In genomic region chr16:17405271-17405696, GRCm38 (mm10) we compare ENCODE assay signal across 8 mouse cellular contexts. TPM values are rescaled to one million over a fixed set of nuclear protein-coding genes. Genes with fewer than 3 reads are reported as not detected.
DNase-seq lines count a peak whose midpoint lies in the region; ATAC-seq lines count a peak whose summit lies in the region.

No protein-coding gene starts in this region.

- H3K4me1 ChIP-seq in embryonic facial prominence, embryonic 14.5 days (ENCODE audit: control insufficient read depth, insufficient read depth, low read length), result peaks cover 13% of the 10 kb centered on the region
- peaks cover 9% of the 10 kb centered on the region; the same call in 1 of the 2 replicates for H3K4me1 ChIP-seq in limb, embryonic 11.5 days (ENCODE audit: control insufficient read depth, insufficient read depth, low read length)
- peaks cover 13% of the 10 kb centered on the region for H3K4me1 ChIP-seq in midbrain, embryonic 11.5 days (ENCODE audit: control insufficient read depth, insufficient read depth, low read length)

- H3K9me3 ChIP-seq in embryonic facial prominence, embryonic 14.5 days (ENCODE audit: control insufficient read depth, low read length), result no peaks in the 10 kb centered on the region
- no peaks in the 10 kb centered on the region for H3K9me3 ChIP-seq in limb, embryonic 11.5 days (ENCODE audit: control insufficient read depth, low read length)
- no peaks in the 10 kb centered on the region for H3K9me3 ChIP-seq in midbrain, embryonic 11.5 days (ENCODE audit: control insufficient read depth, low read length)

- peak; percentile 85 for ATAC-seq in embryonic facial prominence, embryonic 14.5 days (ENCODE audit: low read depth)
- peak; percentile 81 for ATAC-seq in limb, embryonic 11.5 days (ENCODE audit: insufficient number of reproducible peaks, low FRiP score, low TSS enrichment, low read depth)
- peak; percentile 87 for ATAC-seq in midbrain, embryonic 11.5 days (ENCODE audit: low FRiP score)

- DNase-seq in 3T3-L1 (ENCODE audit: low read depth, low spot score) (peak; percentile 80), adipocyte (ENCODE audit: low spot score) (peak; percentile 62)
- DNase-seq in embryonic facial prominence, embryonic 14.5 days (ENCODE audit: low spot score), result peak; percentile 55
- peak; percentile 66 to 72 for DNase-seq in heart, adult 9 months (ENCODE audit: low spot score in 2 of 2)
- DNase-seq in kidney, adult 8-10 months, result peak; percentile 59 to 72
- DNase-seq in limb, embryonic 11.5 days (ENCODE audit: low spot score), result no peak
- DNase-seq in midbrain, embryonic 11.5 days (ENCODE audit: low spot score, missing footprints), result peak; percentile 98
- DNase-seq in testis, postnatal 10 days (ENCODE audit: low spot score), result peak; percentile 81

- peak overlapping the region; percentile 84 for H3K4me3 ChIP-seq in embryonic facial prominence, embryonic 14.5 days (ENCODE audit: low read depth, low read length)
- H3K4me3 ChIP-seq in limb, embryonic 11.5 days (ENCODE audit: low read depth, low read length), result peak overlapping the region; percentile 67
- H3K4me3 ChIP-seq in midbrain, embryonic 11.5 days (ENCODE audit: low read depth, low read length), result peak overlapping the region; percentile 74

- peak overlapping the region; percentile 68; the same call in 1 of the 2 replicates for H3K27ac ChIP-seq in embryonic facial prominence, embryonic 14.5 days (replicated peaks; ENCODE audit: low read depth, low read length)
- no peak overlapping the region; the same call in 1 of the 2 replicates for H3K27ac ChIP-seq in limb, embryonic 11.5 days (replicated peaks; ENCODE audit: low read depth, low read length)
- H3K27ac ChIP-seq in midbrain, embryonic 11.5 days (ENCODE audit: low read depth, low read length), result peak overlapping the region; percentile 45

- peak overlapping the region; percentile 64 for H3K4me2 ChIP-seq in embryonic facial prominence, embryonic 14.5 days (ENCODE audit: low read depth, low read length)
- peak overlapping the region; percentile 78 for H3K4me2 ChIP-seq in limb, embryonic 11.5 days (ENCODE audit: low read depth, severe bottlenecking)
- peak overlapping the region; percentile 68 for H3K4me2 ChIP-seq in midbrain, embryonic 11.5 days

- H3K9ac ChIP-seq in embryonic facial prominence, embryonic 14.5 days (ENCODE audit: low read depth, low read length), result peak overlapping the region; percentile 83
- peak overlapping the region; percentile 61 for H3K9ac ChIP-seq in limb, embryonic 11.5 days (ENCODE audit: low read length)
- H3K9ac ChIP-seq in midbrain, embryonic 11.5 days (ENCODE audit: low read length), result peak overlapping the region; percentile 75

- H3K36me3 ChIP-seq in embryonic facial prominence, embryonic 14.5 days (ENCODE audit: control insufficient read depth, insufficient read depth, low read length), result peaks cover 8% of the 10 kb centered on the region; the same call in 1 of the 2 replicates
- no peaks in the 10 kb centered on the region for H3K36me3 ChIP-seq in limb, embryonic 11.5 days (ENCODE audit: control insufficient read depth, insufficient read depth, low read length)
- no peaks in the 10 kb centered on the region for H3K36me3 ChIP-seq in midbrain, embryonic 11.5 days (ENCODE audit: control insufficient read depth, insufficient read depth, low read length)

- H3K27me3 ChIP-seq in embryonic facial prominence, embryonic 14.5 days (replicated peaks; ENCODE audit: control insufficient read depth, insufficient read depth, low read length), result no peaks in the 10 kb centered on the region
- no peaks in the 10 kb centered on the region for H3K27me3 ChIP-seq in limb, embryonic 11.5 days (ENCODE audit: control insufficient read depth, insufficient read depth, low read length)
- no peaks in the 10 kb centered on the region for H3K27me3 ChIP-seq in midbrain, embryonic 11.5 days (ENCODE audit: control insufficient read depth, insufficient read depth, low read length)

- 1% methylated on average over 20 of the region's 22 CpGs for WGBS in embryonic facial prominence, embryonic 14.5 days
- WGBS in limb, embryonic 11.5 days, result under 1% methylated on average over 22 of the region's 22 CpGs
- under 1% methylated on average over 22 of the region's 22 CpGs for WGBS in midbrain, embryonic 11.5 days

RNA-seq across cellular contexts. Expression of gene Snap29, which starts 0.5 kb away (rescaled TPM):
- 7.3 and 7.6 TPM in 2 replicates for polyA plus RNA-seq in embryonic facial prominence, embryonic 14.5 days (2014; fragmentation: Nextera tagmentation; extraction: Ambion mirVana)
- 5.9 and 7.0 TPM in 2 replicates for polyA plus RNA-seq in limb, embryonic 11.5 days (2014; fragmentation: Nextera tagmentation; extraction: Ambion mirVana)
- polyA plus RNA-seq in midbrain, embryonic 11.5 days (2014; fragmentation: Nextera tagmentation; extraction: Ambion mirVana), result 7.5 and 8.0 TPM in 2 replicates

RNA-seq across cellular contexts. Expression of gene Pi4ka, which starts 0.8 kb away (rescaled TPM):
- polyA plus RNA-seq in embryonic facial prominence, embryonic 14.5 days (2014; fragmentation: Nextera tagmentation; extraction: Ambion mirVana), result 29.9 and 30.7 TPM in 2 replicates
- polyA plus RNA-seq in limb, embryonic 11.5 days (2014; fragmentation: Nextera tagmentation; extraction: Ambion mirVana), result 33.2 and 33.6 TPM in 2 replicates
- 40.1 and 46.1 TPM in 2 replicates for polyA plus RNA-seq in midbrain, embryonic 11.5 days (2014; fragmentation: Nextera tagmentation; extraction: Ambion mirVana)

RNA-seq across cellular contexts. Expression of gene Crkl, which starts 46.5 kb away (rescaled TPM):
- polyA plus RNA-seq in embryonic facial prominence, embryonic 14.5 days (2014; fragmentation: Nextera tagmentation; extraction: Ambion mirVana), result 59.9 and 63.8 TPM in 2 replicates
- 90.4 and 95.2 TPM in 2 replicates for polyA plus RNA-seq in limb, embryonic 11.5 days (2014; fragmentation: Nextera tagmentation; extraction: Ambion mirVana)
- 85.5 and 92.2 TPM in 2 replicates for polyA plus RNA-seq in midbrain, embryonic 11.5 days (2014; fragmentation: Nextera tagmentation; extraction: Ambion mirVana)
